Mouse (Mus musculus) limb, embryonic 12.5 days (tissue): ENCODE measurements at regions not wholly inside any gene's neighbourhood (a gene's known extent, or its start where the extent isn't known, plus 50 kb on each side); places are given as distances from the start of the nearest gene placed in this dataset.
A peak's percentile ranks its signal among the peaks of the same experiment; 100 is the strongest.
"Not testable (repeated sequence)": the region's sequence is repeated elsewhere in the genome, so short reads cannot be mapped to it uniquely, and the experiment has no call there.

ENCODE experiments used
- ATAC-seq: fragments of 200-750 bp; cut with Nextera tagmentation; 2 replicates; pipeline ENCODE4 v1.8.0; 2017; ENCODE audit warnings: low read depth, moderate TSS enrichment; ENCODE audit not compliant: insufficient number of reproducible peaks, insufficient read depth, low FRiP score, low TSS enrichment
- H3K27ac ChIP-seq: fragments of 300-500 bp; sonication (generic); 2 replicates; pipeline ENCODE4 v1.5.1; 2016; ENCODE audit warnings: mild to moderate bottlenecking, moderate library complexity
- H3K27me3 ChIP-seq: fragments of 300-500 bp; sonication (generic); 2 replicates; pipeline ENCODE4 v1.6.1; 2016; ENCODE audit warnings: mild to moderate bottlenecking, moderate library complexity
- H3K36me3 ChIP-seq: fragments of 300-500 bp; sonication (generic); 2 replicates; pipeline ENCODE4 v1.6.1; 2016; ENCODE audit warnings: mild to moderate bottlenecking, moderate library complexity
- H3K4me1 ChIP-seq: fragments of 300-500 bp; sonication (generic); replicated peaks from 2 replicates; pipeline ENCODE4 v1.6.1; 2016
- H3K4me2 ChIP-seq: fragments of 300-500 bp; sonication (generic); 2 replicates; pipeline ENCODE4 v1.6.1; 2016; ENCODE audit warnings: mild to moderate bottlenecking, moderate library complexity
- H3K4me3 ChIP-seq: fragments of 300-500 bp; sonication (generic); replicated peaks from 2 replicates; pipeline ENCODE4 v1.5.1; 2016; ENCODE audit warnings: mild to moderate bottlenecking
- H3K9ac ChIP-seq: fragments of 300-500 bp; sonication (generic); replicated peaks from 2 replicates; pipeline ENCODE4 v1.6.1; 2016; ENCODE audit warnings: mild to moderate bottlenecking, moderate library complexity
- H3K9me3 ChIP-seq: fragments of 300-500 bp; sonication (generic); 2 replicates; pipeline ENCODE4 v1.6.1; 2016; ENCODE audit warnings: mild to moderate bottlenecking, moderate library complexity
- WGBS: fragments of 180-500 bp; shearing (Covaris S2); methylation state at CpG from one replicate; pipeline ENCODE4 v1.1.7; 2016; 5-methylcytosine and 5-hydroxymethylcytosine counted together

GRCm38 (mm10) chr14:60540111-60540510 lies 93.7 kb upstream of the Spata13 start:
- ATAC-seq, result no peak
- Histone ChIP-seq H3K4me2 (no peak overlapping the region), H3K9ac (no peak overlapping the region), H3K27ac (no peak overlapping the region), H3K9me3 (no peaks in the 10 kb centered on the region), H3K36me3 (no peaks in the 10 kb centered on the region), H3K4me3 (no peak overlapping the region), H3K4me1 (no peaks in the 10 kb centered on the region), H3K27me3 (no peaks in the 10 kb centered on the region)
- 70% methylated on average over 4 of the region's 4 CpGs for WGBS

DNA sequence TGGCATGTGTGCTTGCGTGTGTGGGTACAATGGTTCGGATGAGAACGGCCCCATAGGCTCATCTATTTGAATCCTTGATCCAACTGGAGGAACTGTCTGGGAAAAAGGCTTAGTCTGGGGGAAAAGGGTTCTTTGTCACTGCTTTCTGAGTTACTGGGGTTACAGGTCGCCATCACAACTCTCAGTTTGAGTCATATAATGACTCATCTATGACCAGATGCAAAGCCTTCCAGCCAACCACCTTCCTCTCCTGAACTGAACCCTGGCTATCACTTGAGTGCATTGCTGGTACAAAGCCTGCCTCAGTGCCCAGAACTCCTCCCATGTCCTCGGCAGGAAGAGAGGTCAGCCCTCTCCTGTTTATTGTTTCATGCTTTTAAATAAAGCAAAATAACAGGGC lies 92.2 kb upstream of the Spata13 start:
- Histone ChIP-seq H3K9me3 (no peaks in the 10 kb centered on the region), H3K27ac (no peak overlapping the region), H3K9ac (no peak overlapping the region), H3K27me3 (no peaks in the 10 kb centered on the region), H3K4me3 (no peak overlapping the region), H3K36me3 (no peaks in the 10 kb centered on the region), H3K4me2 (no peak overlapping the region), H3K4me1 (no peaks in the 10 kb centered on the region)
- ATAC-seq, result no peak
- WGBS, result 82% methylated on average over 5 of the region's 5 CpGs

- Histone ChIP-seq H3K36me3 (no peaks in the 10 kb centered on the region), H3K27me3 (no peaks in the 10 kb centered on the region), H3K4me2 (no peak overlapping the region), H3K9me3 (no peaks in the 10 kb centered on the region), H3K9ac (no peak overlapping the region), H3K4me1 (no peaks in the 10 kb centered on the region), H3K4me3 (no peak overlapping the region), H3K27ac (no peak overlapping the region)
- no peak for ATAC-seq
These were observed 89.0 kb upstream of the Spata13 start for GRCm38 (mm10) chr14:60544767-60545166.

- no peak for ATAC-seq
- H3K27me3 ChIP-seq, result no peaks in the 10 kb centered on the region
These were observed 79.5 kb upstream of the Spata13 start for GRCm38 (mm10) chr14:60554222-60554740.

GRCm38 (mm10) chr14:60556541-60556940 lies 77.3 kb upstream of the Spata13 start:
- Histone ChIP-seq H3K36me3 (no peaks in the 10 kb centered on the region), H3K9me3 (no peaks in the 10 kb centered on the region), H3K9ac (no peak overlapping the region), H3K27me3 (no peaks in the 10 kb centered on the region), H3K27ac (no peak overlapping the region), H3K4me1 (peaks cover 19% of the 10 kb centered on the region), H3K4me2 (no peak overlapping the region), H3K4me3 (no peak overlapping the region)
- no peak for ATAC-seq
- WGBS, result 85% methylated on average over 5 of the region's 5 CpGs

More at GRCm38 (mm10) chr14:60554222-60554740, 79.5 kb upstream of the Spata13 start:
- Histone ChIP-seq H3K9me3 (no peaks in the 10 kb centered on the region), H3K4me3 (no peak overlapping the region), H3K4me2 (peak overlapping the region; percentile 9; the same call in 1 of the 2 replicates), H3K9ac (no peak overlapping the region), H3K27ac (no peak overlapping the region), H3K4me1 (peaks cover 15% of the 10 kb centered on the region), H3K36me3 (no peaks in the 10 kb centered on the region)
- 13% methylated on average over 6 of the region's 6 CpGs for WGBS

DNA sequence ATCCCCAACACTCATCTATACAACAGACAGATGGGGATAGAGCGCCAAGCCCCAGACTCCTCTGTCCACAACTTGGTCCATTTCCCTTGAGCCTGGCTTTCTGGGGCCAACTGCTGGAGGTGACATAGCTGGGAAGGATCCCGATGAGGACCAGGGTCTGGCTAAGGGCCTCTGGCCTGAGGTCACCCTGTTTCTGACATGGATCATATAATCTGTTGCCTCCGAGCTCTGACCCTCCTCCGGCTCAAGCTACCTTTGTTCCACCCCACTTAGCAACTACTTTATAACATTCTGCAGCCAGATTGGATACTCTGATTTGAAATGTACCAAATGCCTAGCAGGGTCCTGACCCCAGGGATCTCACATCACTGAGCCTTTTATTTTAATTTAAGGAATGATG lies 76.8 kb upstream of the Spata13 start:
- Histone ChIP-seq H3K4me1 (peaks cover 19% of the 10 kb centered on the region), H3K4me3 (no peak overlapping the region), H3K4me2 (no peak overlapping the region), H3K9ac (no peak overlapping the region), H3K36me3 (no peaks in the 10 kb centered on the region), H3K9me3 (no peaks in the 10 kb centered on the region), H3K27me3 (no peaks in the 10 kb centered on the region), H3K27ac (no peak overlapping the region)
- 69% methylated on average over 4 of the region's 4 CpGs for WGBS
- ATAC-seq, result no peak

DNA sequence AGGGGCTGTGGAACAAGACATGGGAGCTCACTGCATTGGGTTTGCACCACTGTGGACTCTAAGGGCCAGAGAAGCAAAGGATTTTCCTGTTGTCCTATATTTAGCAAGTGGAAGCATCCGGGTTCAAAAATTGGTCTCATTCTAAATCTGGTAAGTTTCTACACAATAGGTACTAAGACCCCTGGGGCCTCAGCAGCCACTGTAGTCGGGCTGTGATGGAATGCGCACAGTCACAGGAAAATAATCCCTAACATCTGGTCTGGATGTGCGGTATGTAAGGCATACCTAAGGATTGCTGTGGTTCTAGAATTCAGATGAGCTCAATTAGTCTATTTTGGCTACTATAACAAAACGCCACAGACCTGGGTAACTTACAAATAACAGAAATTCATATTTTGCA lies 74.4 kb upstream of the Spata13 start:
- no peak for ATAC-seq
- Histone ChIP-seq H3K27ac (no peak overlapping the region), H3K4me2 (no peak overlapping the region), H3K9ac (no peak overlapping the region), H3K36me3 (no peaks in the 10 kb centered on the region), H3K4me3 (no peak overlapping the region), H3K9me3 (no peaks in the 10 kb centered on the region), H3K4me1 (peaks cover 14% of the 10 kb centered on the region), H3K27me3 (no peaks in the 10 kb centered on the region)
- WGBS, result 64% methylated on average over 5 of the region's 5 CpGs

GRCm38 (mm10) chr14:60559826-60560529 lies 73.8 kb upstream of the Spata13 start:
- Histone ChIP-seq H3K9ac (no peak overlapping the region), H3K9me3 (no peaks in the 10 kb centered on the region), H3K4me3 (no peak overlapping the region), H3K36me3 (no peaks in the 10 kb centered on the region), H3K27ac (no peak overlapping the region), H3K4me1 (peaks cover 10% of the 10 kb centered on the region), H3K27me3 (no peaks in the 10 kb centered on the region), H3K4me2 (no peak overlapping the region)
- ATAC-seq, result no peak
- 74% methylated on average over 13 of the region's 13 CpGs for WGBS

DNA sequence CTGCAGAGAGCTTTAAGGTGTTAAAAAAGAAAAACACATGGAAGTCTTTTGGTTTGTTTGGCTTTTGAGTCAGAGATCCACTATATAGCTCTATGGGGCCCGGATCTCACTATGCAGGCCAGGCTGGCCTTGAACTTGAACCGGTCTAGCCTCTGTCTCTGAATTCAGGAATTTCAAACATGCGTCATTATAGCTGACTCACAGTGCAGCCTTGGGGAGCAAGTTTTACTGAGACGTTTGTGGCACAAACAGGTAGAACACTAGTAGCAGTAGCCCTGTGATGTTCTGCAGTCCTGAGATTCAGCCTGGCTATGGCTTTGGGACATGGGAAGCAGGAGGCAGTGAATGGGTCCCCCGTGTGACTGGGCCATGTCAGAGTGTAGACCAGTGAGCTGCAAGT lies 57.5 kb upstream of the Spata13 start:
- H3K4me3 ChIP-seq, result no peak overlapping the region
- H3K4me2 ChIP-seq, result no peak overlapping the region
- H3K9me3 ChIP-seq, result no peaks in the 10 kb centered on the region
- H3K9ac ChIP-seq, result no peak overlapping the region
- ATAC-seq, result no peak
- H3K4me1 ChIP-seq, result no peaks in the 10 kb centered on the region
- no peaks in the 10 kb centered on the region for H3K27me3 ChIP-seq
- no peaks in the 10 kb centered on the region for H3K36me3 ChIP-seq
- H3K27ac ChIP-seq, result no peak overlapping the region
- 73% methylated on average over 5 of the region's 5 CpGs for WGBS

DNA sequence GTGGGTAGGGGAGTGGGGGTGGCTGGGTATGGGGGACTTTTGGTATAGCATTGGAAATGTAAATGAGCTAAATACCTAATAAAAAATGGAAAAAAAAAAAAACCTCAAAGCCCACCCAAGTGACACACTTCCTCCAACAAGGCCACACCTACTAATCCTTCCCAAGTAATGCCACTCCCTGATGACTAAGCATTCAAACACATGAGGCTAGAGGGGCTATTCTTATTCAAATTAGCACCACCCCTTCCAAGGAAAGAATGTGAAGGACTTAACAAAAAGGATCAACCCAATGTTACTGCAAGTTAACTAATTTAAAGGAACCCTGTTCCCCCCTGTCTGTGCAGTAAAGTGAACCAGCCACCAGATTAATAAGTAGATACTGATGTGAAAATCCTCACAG lies 53.7 kb upstream of the Spata13 start:
- H3K36me3 ChIP-seq, H3K27me3 ChIP-seq, ATAC-seq, H3K27ac ChIP-seq, H3K4me1 ChIP-seq, H3K9ac ChIP-seq, H3K4me3 ChIP-seq, H3K4me2 ChIP-seq, H3K9me3 ChIP-seq: not testable (repeated sequence)
